Mouse (Mus musculus): ENCODE measurements at regions not wholly inside any gene's neighbourhood (a gene's known extent, or its start where the extent isn't known, plus 50 kb on each side); places are given as distances from the start of the nearest gene placed in this dataset.

GRCm38 (mm10) chr12:71532161-71532560 lies 222.5 kb downstream of the Dact1 start:
- TF ChIP-seq CTCF (IDR thresholded peaks at IDR 0.05; ENCODE audit: borderline replicate concordance, extremely low read depth, insufficient read depth, insufficient read length): no peak
- TF ChIP-seq POLR2A (IDR thresholded peaks at IDR 0.05; ENCODE audit: borderline replicate concordance, extremely low read depth, insufficient read depth, insufficient read length, poor library complexity, severe bottlenecking): no peak

Data from brain, embryonic 14.5 days (tissue).